Mouse (Mus musculus) lung, postnatal 14 days (tissue): ENCODE measurements at regions not wholly inside any gene's neighbourhood (a gene's known extent, or its start where the extent isn't known, plus 50 kb on each side); places are given as distances from the start of the nearest gene placed in this dataset.

Experiments used
- DNase-seq: peaks from one replicate; pipeline ENCODE4 v3.0.0; 2021

GRCm38 (mm10) chr9:75955082-75955481 is 59.6 kb upstream of the Hmgcll1 start:
- no peak for DNase-seq

- DNase-seq: no peak
These were observed 58.3 kb upstream of the Hmgcll1 start for GRCm38 (mm10) chr9:75956370-75956769.

GRCm38 (mm10) chr9:75958720-75959339 is 55.8 kb upstream of the Hmgcll1 start:
- DNase-seq: no peak

DNA sequence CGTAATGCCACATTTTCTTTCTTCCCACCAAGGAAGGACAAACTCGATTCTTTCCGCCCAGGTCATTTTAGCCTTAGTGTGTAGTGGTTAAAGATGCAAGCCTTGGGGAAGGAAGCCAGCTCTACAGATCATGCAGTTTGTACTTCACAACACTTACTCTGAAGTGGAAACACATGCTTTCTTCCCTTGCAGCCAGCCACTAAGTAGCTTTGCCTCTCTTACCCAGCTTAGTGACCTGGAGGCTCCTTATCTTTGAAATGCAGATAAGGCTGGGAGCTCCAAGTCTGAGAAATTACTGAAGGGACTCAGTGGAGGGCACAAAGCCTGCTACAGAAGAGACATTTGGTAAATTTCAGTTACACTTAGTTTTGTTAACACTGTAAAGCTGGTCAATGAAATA is 54.9 kb upstream of the Hmgcll1 start:
- peak; percentile 24 for DNase-seq

DNA sequence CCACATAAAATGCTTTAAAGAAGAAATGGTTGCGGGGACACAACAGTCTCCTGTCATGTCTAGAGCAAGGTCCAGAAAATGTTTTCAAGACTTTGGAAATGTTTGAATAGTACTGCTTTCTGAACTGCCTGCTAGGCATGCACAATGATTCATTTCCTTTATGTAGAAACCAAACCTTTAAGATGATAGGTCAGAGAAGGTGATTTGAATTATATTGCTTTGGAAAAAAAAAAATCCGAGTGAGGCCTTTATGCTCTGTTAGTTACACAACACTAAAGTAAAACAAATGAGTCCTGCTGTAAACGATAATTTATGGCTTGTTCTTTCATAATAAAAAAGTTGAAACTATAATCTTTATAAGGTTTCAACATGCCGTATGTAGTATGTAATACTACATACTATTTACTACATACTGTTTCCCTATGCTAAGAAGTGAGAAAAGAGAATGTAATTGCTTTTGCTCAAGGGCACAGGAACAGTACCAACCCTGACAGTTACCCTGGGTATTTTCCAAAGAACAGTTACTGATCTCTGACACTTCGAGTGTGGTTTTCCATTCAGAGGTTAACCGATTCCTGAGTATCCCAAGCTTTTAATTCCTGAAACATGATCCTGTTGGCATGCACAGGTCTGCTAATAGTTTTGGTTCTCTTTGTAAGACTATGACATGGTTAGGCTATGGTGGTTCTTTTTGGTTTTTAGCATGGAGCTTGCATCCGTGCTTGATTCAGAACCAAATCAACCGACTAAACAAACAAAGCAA is 53.9 kb upstream of the Hmgcll1 start:
- no peak for DNase-seq
